Mouse (Mus musculus): Measurements from ENCODE around the gene Stmn1. TPM values are rescaled to one million over a fixed set of nuclear protein-coding genes. Genes with fewer than 3 reads are reported as not detected.

Stmn1 gene
- polyA plus RNA-seq (2012; rRNA removed): 901 and 956 TPM in 2 replicates

GRCm38 (mm10) chr4:134468215-134468575 lies at the start of gene Stmn1:
Gene Stmn1 (plus strand): TSS chr4:134468320.
- TF ChIP-seq CTCF (IDR thresholded peaks at IDR 0.05; ENCODE audit: extremely low read depth, insufficient read depth, low read length): no peak
- peak; percentile 98 for TF ChIP-seq POLR2A (IDR thresholded peaks at IDR 0.05; ENCODE audit: extremely low read depth, insufficient read depth, low read length)
- Histone ChIP-seq H3K4me1 (ENCODE audit: control insufficient read depth, insufficient read depth, low read length) (peaks cover 10% of the 10 kb centered on the region), H3K27ac (ENCODE audit: insufficient read depth, low read length) (peak within 1 kb of the TSS; percentile 14), H3K4me3 (ENCODE audit: insufficient read depth, low read length) (peak within 1 kb of the TSS; percentile 42)

GRCm38 (mm10) chr4:134421971-134422370 lies 46.1 kb upstream of the Stmn1 start:
- peaks cover 8% of the 10 kb centered on the region; the same call in 1 of the 2 replicates for H3K4me1 ChIP-seq (ENCODE audit: control insufficient read depth, insufficient read depth, low read length)
- H3K27ac ChIP-seq (ENCODE audit: insufficient read depth, low read length): no peak overlapping the region
- no peak overlapping the region for H3K4me3 ChIP-seq (ENCODE audit: insufficient read depth, low read length)
- TF ChIP-seq CTCF (IDR thresholded peaks at IDR 0.05; ENCODE audit: extremely low read depth, insufficient read depth, low read length) (no peak), POLR2A (IDR thresholded peaks at IDR 0.05; ENCODE audit: extremely low read depth, insufficient read depth, low read length) (no peak)

- TF ChIP-seq CTCF (IDR thresholded peaks at IDR 0.05; ENCODE audit: extremely low read depth, insufficient read depth, low read length) (no peak), POLR2A (IDR thresholded peaks at IDR 0.05; ENCODE audit: extremely low read depth, insufficient read depth, low read length) (no peak)
- Histone ChIP-seq H3K4me1 (ENCODE audit: control insufficient read depth, insufficient read depth, low read length) (peaks cover 5% of the 10 kb centered on the region; the same call in 1 of the 2 replicates), H3K4me3 (ENCODE audit: insufficient read depth, low read length) (no peak overlapping the region)
Measured at GRCm38 (mm10) chr4:134423949-134424348, 44.2 kb upstream of the Stmn1 start.

GRCm38 (mm10) chr4:134425088-134425487 lies 43.0 kb upstream of the Stmn1 start:
- no peak for TF ChIP-seq CTCF (IDR thresholded peaks at IDR 0.05; ENCODE audit: extremely low read depth, insufficient read depth, low read length)
- Histone ChIP-seq H3K27ac (ENCODE audit: insufficient read depth, low read length) (no peak overlapping the region), H3K4me1 (ENCODE audit: control insufficient read depth, insufficient read depth, low read length) (peaks cover 7% of the 10 kb centered on the region), H3K4me3 (ENCODE audit: insufficient read depth, low read length) (no peak overlapping the region)

More at GRCm38 (mm10) chr4:134423949-134424348, 44.2 kb upstream of the Stmn1 start:
- no peak overlapping the region for H3K27ac ChIP-seq (ENCODE audit: insufficient read depth, low read length)

GRCm38 (mm10) chr4:134430381-134431004 lies 37.6 kb upstream of the Stmn1 start:
- Histone ChIP-seq H3K27ac (ENCODE audit: insufficient read depth, low read length) (peak overlapping the region; percentile 78), H3K4me3 (ENCODE audit: insufficient read depth, low read length) (no peak overlapping the region), H3K4me1 (ENCODE audit: control insufficient read depth, insufficient read depth, low read length) (peaks cover 11% of the 10 kb centered on the region)
- TF ChIP-seq CTCF (IDR thresholded peaks at IDR 0.05; ENCODE audit: extremely low read depth, insufficient read depth, low read length) (no peak), POLR2A (IDR thresholded peaks at IDR 0.05; ENCODE audit: extremely low read depth, insufficient read depth, low read length) (peak; percentile 41; the same call in 1 of the 2 replicates)

- H3K4me3 ChIP-seq (ENCODE audit: insufficient read depth, low read length): no peak overlapping the region
- TF ChIP-seq CTCF (IDR thresholded peaks at IDR 0.05; ENCODE audit: extremely low read depth, insufficient read depth, low read length): no peak
- no peak for TF ChIP-seq POLR2A (IDR thresholded peaks at IDR 0.05; ENCODE audit: extremely low read depth, insufficient read depth, low read length)
- peaks cover 11% of the 10 kb centered on the region for H3K4me1 ChIP-seq (ENCODE audit: control insufficient read depth, insufficient read depth, low read length)
- peak overlapping the region; percentile 0; the same call in 1 of the 2 replicates for H3K27ac ChIP-seq (ENCODE audit: insufficient read depth, low read length)
Measured at GRCm38 (mm10) chr4:134432686-134433360, 35.3 kb upstream of the Stmn1 start.

GRCm38 (mm10) chr4:134436185-134436584 lies 31.9 kb upstream of the Stmn1 start:
- Histone ChIP-seq H3K4me3 (ENCODE audit: insufficient read depth, low read length) (no peak overlapping the region), H3K27ac (ENCODE audit: insufficient read depth, low read length) (no peak overlapping the region), H3K4me1 (ENCODE audit: control insufficient read depth, insufficient read depth, low read length) (peaks cover 3% of the 10 kb centered on the region; the same call in 1 of the 2 replicates)
- no peak for TF ChIP-seq POLR2A (IDR thresholded peaks at IDR 0.05; ENCODE audit: extremely low read depth, insufficient read depth, low read length)
- TF ChIP-seq CTCF (IDR thresholded peaks at IDR 0.05; ENCODE audit: extremely low read depth, insufficient read depth, low read length): no peak

- Histone ChIP-seq H3K4me1 (ENCODE audit: control insufficient read depth, insufficient read depth, low read length) (peaks cover 1% of the 10 kb centered on the region; the same call in 1 of the 2 replicates), H3K4me3 (ENCODE audit: insufficient read depth, low read length) (no peak overlapping the region), H3K27ac (ENCODE audit: insufficient read depth, low read length) (no peak overlapping the region)
- TF ChIP-seq CTCF (IDR thresholded peaks at IDR 0.05; ENCODE audit: extremely low read depth, insufficient read depth, low read length) (no peak), POLR2A (IDR thresholded peaks at IDR 0.05; ENCODE audit: extremely low read depth, insufficient read depth, low read length) (no peak)
Measured at GRCm38 (mm10) chr4:134436659-134437058, 31.5 kb upstream of the Stmn1 start.

GRCm38 (mm10) chr4:134439119-134439518 lies 29.0 kb upstream of the Stmn1 start:
- TF ChIP-seq CTCF (IDR thresholded peaks at IDR 0.05; ENCODE audit: extremely low read depth, insufficient read depth, low read length) (no peak), POLR2A (IDR thresholded peaks at IDR 0.05; ENCODE audit: extremely low read depth, insufficient read depth, low read length) (0 out of 2 replicates have a peak, but pooled peaks have one; percentile 21)
- no peak overlapping the region for H3K4me3 ChIP-seq (ENCODE audit: insufficient read depth, low read length)
- H3K4me1 ChIP-seq (ENCODE audit: control insufficient read depth, insufficient read depth, low read length): peaks cover 3% of the 10 kb centered on the region; the same call in 1 of the 2 replicates
- 0 out of 2 replicates have a peak overlapping the region, but pooled peaks have one; percentile 24 for H3K27ac ChIP-seq (ENCODE audit: insufficient read depth, low read length)

Data from cortical plate, adult 2 months (tissue).